Comparison of ENCODE assay signal across 25 mouse cellular contexts in the genomic region with DNA sequence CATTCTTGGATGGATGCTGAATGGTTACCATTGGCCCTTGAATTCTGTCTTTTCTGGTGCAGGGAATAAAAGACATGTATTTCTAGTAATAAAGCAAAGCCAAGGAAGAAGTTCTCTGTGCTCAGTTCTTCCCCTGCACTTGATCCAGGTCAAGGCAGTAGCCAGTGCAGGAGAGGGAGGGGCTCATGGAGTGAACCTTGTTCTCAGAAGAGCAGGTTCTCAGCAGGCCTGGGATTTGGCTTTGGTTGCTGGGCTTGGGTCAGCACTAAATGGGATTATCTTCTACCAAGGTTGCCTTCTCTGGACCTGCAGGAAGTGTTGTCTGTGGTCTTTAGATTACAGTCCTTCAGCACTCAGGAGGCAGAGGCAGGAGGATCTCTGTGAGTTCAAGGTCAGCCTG. TPM values are rescaled to one million over a fixed set of nuclear protein-coding genes. Genes with fewer than 3 reads are reported as not detected.
DNase-seq lines count a peak whose midpoint lies in the region; ATAC-seq and TF ChIP-seq lines count a peak whose summit lies in the region.
"Had no signal": no experiment of that assay in that cellular context is flagged by ENCODE, and none has a peak within 500 bp of the region (broad histone marks: within the 10 kb centered on the region; RNA-seq: fewer than 3 reads in every experiment).

No protein-coding gene starts in this region.

- no peak overlapping the region for H3K27ac ChIP-seq in hindbrain, embryonic 14.5 days
- H3K27ac ChIP-seq in hindbrain, postnatal 0 days = no peak overlapping the region
- H3K27ac ChIP-seq in kidney, adult 2 months (ENCODE audit: insufficient read depth, low read depth, low read length) = no peak overlapping the region
- H3K27ac ChIP-seq in kidney, embryonic 14.5 days (ENCODE audit: low read depth, low read length) = no peak overlapping the region
- H3K27ac ChIP-seq in midbrain, embryonic 15.5 days = no peak overlapping the region
- no peak overlapping the region for H3K27ac ChIP-seq in midbrain, embryonic 11.5 days (ENCODE audit: low read depth, low read length)
- H3K27ac ChIP-seq: embryonic facial prominence, embryonic 10.5 days; embryonic facial prominence, embryonic 12.5 days; forebrain, embryonic 13.5 days had no signal

- H3K4me1 ChIP-seq in hindbrain, embryonic 14.5 days (replicated peaks; ENCODE audit: control insufficient read depth, insufficient read depth, low read length) = peaks cover 16% of the 10 kb centered on the region
- H3K4me1 ChIP-seq in hindbrain, postnatal 0 days (ENCODE audit: insufficient read depth, low read length) = 0 out of 2 replicates have a peak, but pooled peaks cover 5% of the 10 kb centered on the region
- H3K4me1 ChIP-seq in kidney, adult 2 months (ENCODE audit: control insufficient read depth, insufficient read depth, low read length) = peaks cover 6% of the 10 kb centered on the region; the same call in 1 of the 2 replicates
- H3K4me1 ChIP-seq in kidney, embryonic 14.5 days (ENCODE audit: control insufficient read depth, insufficient read depth, low read length) = peaks cover 30% of the 10 kb centered on the region
- H3K4me1 ChIP-seq in midbrain, embryonic 15.5 days = peaks cover 16% of the 10 kb centered on the region
- peaks cover 14% of the 10 kb centered on the region for H3K4me1 ChIP-seq in midbrain, embryonic 11.5 days (ENCODE audit: control insufficient read depth, insufficient read depth, low read length)

- no peaks in the 10 kb centered on the region for H3K9me3 ChIP-seq in hindbrain, embryonic 14.5 days (ENCODE audit: control insufficient read depth, low read length)
- no peaks in the 10 kb centered on the region for H3K9me3 ChIP-seq in hindbrain, postnatal 0 days (ENCODE audit: low read length)
- H3K9me3 ChIP-seq in kidney, embryonic 14.5 days (ENCODE audit: control insufficient read depth, low read length) = 0 out of 2 replicates have a peak, but pooled peaks cover 2% of the 10 kb centered on the region
- H3K9me3 ChIP-seq in midbrain, embryonic 15.5 days = no peaks in the 10 kb centered on the region
- no peaks in the 10 kb centered on the region for H3K9me3 ChIP-seq in midbrain, embryonic 11.5 days (ENCODE audit: control insufficient read depth, low read length)
- H3K9me3 ChIP-seq: embryonic facial prominence, embryonic 10.5 days; embryonic facial prominence, embryonic 12.5 days; forebrain, embryonic 13.5 days had no signal

- no peak for DNase-seq in hindbrain, embryonic 14.5 days (ENCODE audit: low spot score)
- DNase-seq in hindbrain, postnatal 0 days (ENCODE audit: low spot score) = no peak
- peak; percentile 72 for DNase-seq in kidney, adult 2 months
- DNase-seq in kidney, adult 18-20 months = no peak
- DNase-seq in kidney, postnatal 36 days = peak; percentile 50 to 54
- no peak for DNase-seq in midbrain, embryonic 11.5 days (ENCODE audit: low spot score, missing footprints)
- DNase-seq: adrenal gland, adult 8-10 months; adrenal gland, postnatal 14 days; adrenal gland, postnatal 36 days; B cell, adult 2 months; cerebellum, adult 11-12 months; cerebellum, adult 2 months; cerebellum, adult 9-10 months; cerebellum, postnatal 10 days; cerebellum, postnatal 25 days had no signal

- ATAC-seq in hindbrain, embryonic 14.5 days (ENCODE audit: low FRiP score) = no peak
- ATAC-seq in hindbrain, postnatal 0 days = no peak
- ATAC-seq in kidney, embryonic 14.5 days (ENCODE audit: low FRiP score, low TSS enrichment) = no peak
- ATAC-seq in midbrain, embryonic 15.5 days (replicated peaks) = no peak
- ATAC-seq in midbrain, embryonic 11.5 days (ENCODE audit: low FRiP score) = no peak
- ATAC-seq: activated CD4-positive, CD25-positive, alpha-beta regulatory T cell, adult 4 months; CD4-positive, CD25-positive, alpha-beta regulatory T cell, adult 4 months; forebrain, embryonic 13.5 days; Patski had no signal

- H3K9ac ChIP-seq in hindbrain, embryonic 14.5 days = no peak overlapping the region
- H3K9ac ChIP-seq in hindbrain, postnatal 0 days (replicated peaks; ENCODE audit: low read length) = no peak overlapping the region
- H3K9ac ChIP-seq in kidney, embryonic 14.5 days (ENCODE audit: low read depth, low read length) = no peak overlapping the region
- H3K9ac ChIP-seq in midbrain, embryonic 15.5 days = no peak overlapping the region
- H3K9ac ChIP-seq in midbrain, embryonic 11.5 days (ENCODE audit: low read length) = no peak overlapping the region
- H3K9ac ChIP-seq: embryonic facial prominence, embryonic 12.5 days; forebrain, embryonic 13.5 days had no signal

- H3K4me3 ChIP-seq in hindbrain, embryonic 14.5 days (replicated peaks; ENCODE audit: low read length) = no peak overlapping the region
- no peak overlapping the region for H3K4me3 ChIP-seq in hindbrain, postnatal 0 days (ENCODE audit: low read length)
- no peak overlapping the region for H3K4me3 ChIP-seq in kidney, adult 2 months (ENCODE audit: insufficient read depth, low read depth, low read length)
- no peak overlapping the region for H3K4me3 ChIP-seq in kidney, embryonic 14.5 days (ENCODE audit: low read length)
- H3K4me3 ChIP-seq in midbrain, embryonic 15.5 days = no peak overlapping the region
- no peak overlapping the region for H3K4me3 ChIP-seq in midbrain, embryonic 11.5 days (ENCODE audit: low read depth, low read length)
- H3K4me3 ChIP-seq: embryonic facial prominence, embryonic 10.5 days; embryonic facial prominence, embryonic 12.5 days; forebrain, embryonic 13.5 days had no signal

- 0 out of 2 replicates have a peak overlapping the region, but pooled peaks have one; percentile 69 for H3K4me2 ChIP-seq in hindbrain, embryonic 14.5 days (replicated peaks)
- no peak overlapping the region for H3K4me2 ChIP-seq in hindbrain, postnatal 0 days (ENCODE audit: low read depth, low read length)
- no peak overlapping the region for H3K4me2 ChIP-seq in kidney, embryonic 14.5 days (replicated peaks; ENCODE audit: low read depth, low read length)
- H3K4me2 ChIP-seq in midbrain, embryonic 15.5 days = peak overlapping the region; percentile 66; the same call in 1 of the 2 replicates
- no peak overlapping the region for H3K4me2 ChIP-seq in midbrain, embryonic 11.5 days
- H3K4me2 ChIP-seq: embryonic facial prominence, embryonic 12.5 days; forebrain, embryonic 13.5 days had no signal

- H3K36me3 ChIP-seq in hindbrain, embryonic 14.5 days (replicated peaks; ENCODE audit: control insufficient read depth, insufficient read depth) = no peaks in the 10 kb centered on the region
- H3K36me3 ChIP-seq in hindbrain, postnatal 0 days (ENCODE audit: insufficient read depth, low read length) = no peaks in the 10 kb centered on the region
- H3K36me3 ChIP-seq in kidney, adult 2 months (ENCODE audit: control insufficient read depth, insufficient read depth, low read length) = no peaks in the 10 kb centered on the region
- no peaks in the 10 kb centered on the region for H3K36me3 ChIP-seq in kidney, embryonic 14.5 days (ENCODE audit: control insufficient read depth, insufficient read depth, low read length)
- no peaks in the 10 kb centered on the region for H3K36me3 ChIP-seq in midbrain, embryonic 15.5 days (replicated peaks)
- H3K36me3 ChIP-seq in midbrain, embryonic 11.5 days (ENCODE audit: control insufficient read depth, insufficient read depth, low read length) = no peaks in the 10 kb centered on the region
- H3K36me3 ChIP-seq: embryonic facial prominence, embryonic 12.5 days; G1E had no signal

- no peak for TF ChIP-seq POLR2A in kidney, adult 2 months (IDR thresholded peaks at IDR 0.05; ENCODE audit: low read depth, low read length)

- no peaks in the 10 kb centered on the region for H3K27me3 ChIP-seq in hindbrain, embryonic 14.5 days (ENCODE audit: control insufficient read depth, insufficient read depth, low read length)
- no peaks in the 10 kb centered on the region for H3K27me3 ChIP-seq in hindbrain, postnatal 0 days (ENCODE audit: insufficient read depth, low read length)
- no peaks in the 10 kb centered on the region for H3K27me3 ChIP-seq in kidney, adult 2 months (replicated peaks; ENCODE audit: control insufficient read depth, insufficient read depth, low read length)
- no peaks in the 10 kb centered on the region for H3K27me3 ChIP-seq in kidney, embryonic 14.5 days (ENCODE audit: control insufficient read depth, insufficient read depth, low read length)
- H3K27me3 ChIP-seq in midbrain, embryonic 15.5 days (replicated peaks) = no peaks in the 10 kb centered on the region
- H3K27me3 ChIP-seq in midbrain, embryonic 11.5 days (ENCODE audit: control insufficient read depth, insufficient read depth, low read length) = no peaks in the 10 kb centered on the region
- H3K27me3 ChIP-seq: CH12.LX; embryonic facial prominence, embryonic 12.5 days; forebrain, embryonic 13.5 days; Patski had no signal

- TF ChIP-seq CTCF in hindbrain, postnatal 0 days (IDR thresholded peaks at IDR 0.05; ENCODE audit: low read depth) = no peak
- no peak for TF ChIP-seq CTCF in kidney, adult 2 months (conservative IDR thresholded peaks at IDR 0.05; ENCODE audit: insufficient read depth, insufficient read length, low read depth, low read length)

RNA-seq across cellular contexts. Expression of a gene that starts 5.2 kb away (rescaled TPM):
- 49.0 and 51.0 TPM in 2 replicates for polyA plus RNA-seq in hindbrain, embryonic 14.5 days (2014; fragmentation: Nextera tagmentation; extraction: Ambion mirVana)
- total RNA-seq in hindbrain, postnatal 0 days (2014; rRNA removed) = 90.5 and 101 TPM in 2 replicates
- polyA plus RNA-seq in hindbrain, postnatal 0 days (2015; fragmentation: Nextera tagmentation; extraction: Ambion mirVana) = 33.0 and 35.6 TPM in 2 replicates
- 39.2 and 44.2 TPM in 2 replicates for polyA plus RNA-seq in kidney, adult 2 months (2012; rRNA removed)
- polyA plus RNA-seq in kidney, embryonic 14.5 days (2014; fragmentation: Nextera tagmentation; extraction: Ambion mirVana) = 22.7 and 44.3 TPM in 2 replicates
- polyA plus RNA-seq in midbrain, embryonic 15.5 days (2015; fragmentation: Nextera tagmentation; extraction: Ambion mirVana) = 43.3 and 46.6 TPM in 2 replicates
- 30.1 and 33.7 TPM in 2 replicates for polyA plus RNA-seq in midbrain, embryonic 11.5 days (2014; fragmentation: Nextera tagmentation; extraction: Ambion mirVana)
- polyA plus RNA-seq: activated CD4-positive, CD25-positive, alpha-beta regulatory T cell, adult 4 months; CD4-positive, CD25-positive, alpha-beta regulatory T cell, adult 4 months; G1E had no signal

Comparison
In these comparisons a context has a peak if more than half of its experiments do, and no peak if none do; other contexts are left out.
1. DNase-seq: peak in kidney, adult 2 months (single experiment) and kidney, postnatal 36 days (2 of 2); none in hindbrain, embryonic 14.5 days (single experiment), hindbrain, postnatal 0 days (single experiment), kidney, adult 18-20 months (single experiment) and midbrain, embryonic 11.5 days (single experiment).
2. H3K4me2 ChIP-seq: peak in hindbrain, embryonic 14.5 days (single experiment) and midbrain, embryonic 15.5 days (single experiment); none in hindbrain, postnatal 0 days (single experiment), kidney, embryonic 14.5 days (single experiment) and midbrain, embryonic 11.5 days (single experiment).